Mouse (Mus musculus): ENCODE results near the gene Stk24.
A peak's percentile ranks its signal among the peaks of the same experiment; 100 is the strongest.

Gene Stk24

GRCm38 (mm10) chr14:121379116-121379826 is 540 bp downstream of the Stk24 start:
- DNase-seq (ENCODE audit: low spot score), result peak; percentile 76

DNA sequence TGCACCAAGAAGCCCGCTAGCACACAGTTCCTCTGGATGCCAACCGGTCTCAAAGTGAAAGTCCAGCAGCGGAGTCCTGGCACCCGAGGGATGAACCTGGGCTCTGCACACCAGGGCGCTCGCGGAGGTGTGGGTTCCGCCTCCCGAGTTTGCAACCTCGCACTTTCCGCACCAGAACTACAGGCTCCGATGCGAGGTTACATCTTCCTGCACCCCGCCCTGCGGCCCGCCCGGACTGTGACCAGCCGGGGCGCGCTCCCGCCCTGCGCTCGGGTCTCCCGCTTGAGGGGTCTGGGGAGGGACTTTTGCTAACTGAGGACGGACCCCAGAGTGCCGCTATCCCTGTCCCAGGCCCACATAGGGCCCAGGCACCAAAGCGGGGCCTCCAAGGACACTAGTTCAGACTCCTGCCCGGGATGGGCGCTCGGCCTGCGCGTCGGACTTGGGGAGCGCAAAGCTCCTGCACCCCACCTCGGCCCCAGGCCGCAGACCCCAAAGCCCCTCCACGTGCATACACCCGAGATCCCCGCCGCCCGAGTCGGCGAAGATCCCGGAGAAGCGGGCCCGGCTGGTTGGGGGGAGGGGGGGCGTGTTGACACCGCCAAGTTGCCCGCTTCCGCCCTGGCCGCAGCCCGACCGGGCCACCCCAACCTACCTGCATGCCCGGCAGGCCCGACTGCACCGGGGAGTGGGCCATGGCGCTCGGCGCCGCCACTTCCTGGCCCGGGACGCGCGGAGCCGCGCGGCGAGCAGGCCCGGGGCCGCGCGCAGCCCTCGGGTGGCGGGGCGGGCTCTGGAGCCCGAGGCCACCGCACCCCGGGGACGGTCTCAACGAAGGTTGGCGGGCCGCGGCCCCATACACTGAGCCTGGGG is 1.3 kb downstream of the Stk24 start:
- DNase-seq (ENCODE audit: low spot score), result no peak

DNA sequence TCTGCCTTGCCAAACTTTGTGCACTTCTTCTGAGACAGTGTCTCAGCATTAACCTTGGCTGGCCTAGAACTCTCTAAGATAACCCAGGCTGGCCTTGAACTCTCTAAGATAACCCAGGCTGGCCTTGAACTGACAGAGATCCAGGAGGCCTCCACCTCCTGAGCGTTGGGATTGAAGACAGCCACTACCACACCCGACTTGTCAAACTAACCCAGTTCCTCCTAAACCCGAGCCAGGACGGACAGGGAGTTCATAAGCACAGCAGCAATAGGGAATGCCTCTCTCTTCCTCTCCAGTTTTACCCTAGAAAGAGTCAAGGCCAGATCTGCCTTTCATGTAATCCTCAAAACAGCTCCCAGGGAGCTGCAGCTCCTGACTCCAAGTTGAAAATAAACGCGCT is 3.2 kb downstream of the Stk24 start:
- no peak for DNase-seq (ENCODE audit: low spot score)

GRCm38 (mm10) chr14:121373901-121374300 is 5.9 kb downstream of the Stk24 start:
- DNase-seq (ENCODE audit: low spot score), result no peak

GRCm38 (mm10) chr14:121373020-121373419 is 6.8 kb downstream of the Stk24 start:
- DNase-seq (ENCODE audit: low spot score), result no peak

DNA sequence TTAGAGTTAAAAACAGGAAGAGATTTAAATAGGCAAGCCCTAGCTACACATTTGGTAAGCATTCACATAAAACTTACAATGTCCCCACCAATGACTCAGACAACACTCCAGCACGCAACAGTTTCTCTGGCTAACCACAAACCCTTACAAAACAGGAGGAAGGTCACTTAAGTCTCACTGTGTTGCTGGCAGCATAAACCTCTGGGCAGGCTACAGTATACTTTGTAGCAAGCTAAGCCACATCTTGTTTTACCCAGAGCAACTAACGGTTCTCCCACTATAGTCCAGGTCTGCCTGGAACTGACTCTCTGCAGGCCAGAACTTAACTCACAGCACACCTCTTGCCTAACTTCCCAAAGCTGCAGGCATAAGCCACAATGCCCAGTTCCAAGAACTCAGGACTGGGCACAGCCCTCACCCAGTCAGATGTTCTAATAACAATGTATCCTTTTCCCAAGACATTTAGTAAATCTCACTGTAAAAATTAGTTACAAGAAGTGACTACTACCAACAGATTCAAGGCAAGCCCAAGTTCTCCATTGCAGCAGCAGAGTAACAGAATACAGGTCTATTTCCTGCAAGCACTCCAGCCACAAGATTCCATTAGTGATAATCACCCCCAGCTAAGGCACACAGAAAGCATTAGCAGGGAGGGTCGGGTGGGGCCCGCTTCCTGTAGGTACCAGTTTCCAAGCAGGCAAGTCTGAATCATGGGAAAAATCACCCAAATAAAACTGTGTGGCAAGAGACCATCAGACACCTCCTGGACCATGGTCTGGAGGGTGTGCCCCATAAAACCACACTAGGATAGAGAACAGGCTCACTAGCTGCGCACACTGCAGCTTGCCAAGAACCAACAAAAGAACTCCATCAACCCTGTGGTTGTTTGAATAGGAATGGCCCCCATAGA is 7.6 kb downstream of the Stk24 start:
- DNase-seq (ENCODE audit: low spot score), result no peak

DNA sequence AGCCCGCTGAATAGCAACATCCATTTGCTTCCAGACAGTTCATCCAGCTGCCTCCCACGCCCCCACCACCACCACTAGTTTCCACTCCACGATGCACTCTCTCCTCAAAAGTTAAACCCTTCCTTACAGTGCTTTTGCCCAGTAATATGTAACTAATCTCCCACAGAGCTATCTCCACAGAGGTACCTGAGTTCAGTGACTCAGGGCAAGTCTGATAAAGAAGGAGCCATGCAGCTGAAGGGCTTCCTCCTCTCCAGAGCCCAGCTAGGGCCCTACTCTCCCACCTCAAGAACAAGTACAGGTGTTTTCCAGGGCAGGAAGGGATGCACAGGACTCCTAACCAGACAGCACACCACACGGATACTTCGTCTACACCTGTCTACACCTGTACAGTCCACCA is 10.4 kb downstream of the Stk24 start:
- DNase-seq (ENCODE audit: low spot score), result no peak

DNA sequence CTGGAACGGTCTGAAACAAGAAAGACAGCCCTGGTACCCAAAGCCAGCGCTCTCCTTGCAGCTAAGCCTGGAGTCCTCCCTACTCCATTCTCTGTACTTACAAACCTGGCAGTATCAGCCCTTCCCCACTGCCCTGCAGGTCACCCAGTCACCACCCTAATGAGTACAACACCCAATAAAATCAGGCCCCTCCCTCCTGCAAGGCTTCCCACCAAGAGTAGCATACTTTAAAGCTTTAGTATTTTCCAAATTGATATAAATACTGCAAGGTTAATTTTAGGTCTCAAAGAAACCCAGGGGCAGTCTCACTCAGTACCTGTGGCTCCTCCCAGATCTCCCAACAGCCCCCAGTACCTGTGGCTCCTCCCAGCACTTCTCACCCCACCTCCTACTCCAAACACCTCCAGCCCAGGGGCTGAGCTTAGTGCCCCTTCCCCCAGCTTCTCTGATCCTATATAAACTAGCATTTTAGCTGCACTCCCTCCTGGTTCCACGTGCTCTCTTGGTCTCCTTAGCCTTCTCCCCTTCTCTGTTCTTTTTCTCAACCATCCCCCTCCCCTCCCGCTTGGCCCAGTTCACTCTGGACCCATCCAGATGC is 11.6 kb downstream of the Stk24 start:
- no peak for DNase-seq (ENCODE audit: low spot score)

DNA sequence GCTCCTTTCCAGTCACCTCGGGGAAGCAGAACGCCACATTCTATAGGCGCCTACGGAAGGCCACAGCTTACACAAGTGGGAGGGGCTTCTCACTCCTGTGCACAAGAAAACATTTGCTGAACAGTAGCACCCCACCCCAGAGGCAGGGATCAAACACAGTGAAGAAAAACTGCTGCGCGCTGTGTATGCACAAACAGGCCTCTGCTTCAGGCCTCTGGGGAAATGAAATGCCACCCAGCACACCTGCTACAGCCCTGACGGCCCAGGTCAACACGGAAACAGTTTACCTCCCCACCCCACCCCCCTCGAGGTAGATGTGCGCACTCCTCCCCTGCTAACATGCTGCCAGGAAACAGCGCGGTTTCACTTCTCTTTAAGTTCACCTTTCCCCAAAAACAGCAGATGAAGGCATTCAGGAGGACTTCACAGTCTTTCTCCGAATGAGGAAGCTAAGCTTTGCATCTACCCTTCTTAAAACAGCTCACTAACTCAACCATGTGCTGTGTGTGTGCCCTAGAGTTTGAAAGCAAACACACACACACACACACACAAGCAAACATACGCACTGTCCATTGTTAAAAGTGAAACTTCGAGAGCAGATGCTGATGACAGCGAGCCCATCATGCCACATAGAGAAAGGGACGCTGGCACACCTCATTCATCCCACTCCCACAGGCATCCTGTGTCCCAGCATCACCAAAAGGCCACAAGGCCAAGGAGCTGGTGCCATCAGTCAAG is 13.7 kb downstream of the Stk24 start:
- no peak for DNase-seq (ENCODE audit: low spot score)

- DNase-seq (ENCODE audit: low spot score), result no peak
Measured at GRCm38 (mm10) chr14:121365390-121365789, 14.4 kb downstream of the Stk24 start.

DNA sequence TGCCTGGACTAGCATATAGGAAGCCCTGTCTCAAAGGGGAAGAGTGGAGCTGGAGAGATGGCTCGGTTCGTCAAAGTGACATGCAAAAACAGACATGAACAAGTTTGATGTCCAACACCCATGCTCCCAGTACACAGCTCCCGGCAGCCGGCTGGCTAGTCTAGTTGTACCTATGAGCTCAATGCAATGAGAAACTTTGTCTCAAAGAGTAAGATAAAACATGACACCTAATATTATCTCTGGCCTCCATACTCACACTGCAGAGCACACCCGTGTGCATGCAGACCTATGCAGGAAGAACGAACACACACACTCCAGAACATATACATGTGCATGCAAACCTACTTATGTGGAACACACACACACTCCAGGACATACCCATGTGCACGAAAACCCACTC is 15.5 kb downstream of the Stk24 start:
- DNase-seq (ENCODE audit: low spot score), result no peak

GRCm38 (mm10) chr14:121361319-121362114 is 18.3 kb downstream of the Stk24 start:
- DNase-seq (ENCODE audit: low spot score), result peak; percentile 81

DNA sequence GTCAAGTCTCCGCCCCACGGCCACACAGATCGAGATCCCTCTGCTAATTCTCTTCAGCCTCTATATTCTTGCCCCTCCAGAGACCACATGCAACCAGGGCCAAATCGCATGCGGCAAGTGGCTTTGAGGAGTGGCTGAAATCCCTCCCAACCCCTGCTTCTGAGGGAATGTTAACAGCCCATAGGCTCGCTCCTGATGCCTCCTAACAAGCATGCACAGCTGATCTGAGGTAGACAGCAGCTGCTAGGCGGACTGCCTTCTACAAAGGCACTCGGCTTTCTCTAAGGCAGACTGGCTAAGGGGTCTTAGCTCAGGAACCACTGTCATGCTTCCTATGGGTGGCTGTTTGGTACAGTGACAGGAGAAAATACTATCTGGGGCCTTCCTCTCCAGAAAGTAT is 20.0 kb downstream of the Stk24 start:
- no peak for DNase-seq (ENCODE audit: low spot score)

- DNase-seq (ENCODE audit: low spot score), result no peak
Measured at GRCm38 (mm10) chr14:121359015-121359414, 20.8 kb downstream of the Stk24 start.

- DNase-seq (ENCODE audit: low spot score), result no peak
Measured at GRCm38 (mm10) chr14:121358327-121358726, 21.5 kb downstream of the Stk24 start.

DNA sequence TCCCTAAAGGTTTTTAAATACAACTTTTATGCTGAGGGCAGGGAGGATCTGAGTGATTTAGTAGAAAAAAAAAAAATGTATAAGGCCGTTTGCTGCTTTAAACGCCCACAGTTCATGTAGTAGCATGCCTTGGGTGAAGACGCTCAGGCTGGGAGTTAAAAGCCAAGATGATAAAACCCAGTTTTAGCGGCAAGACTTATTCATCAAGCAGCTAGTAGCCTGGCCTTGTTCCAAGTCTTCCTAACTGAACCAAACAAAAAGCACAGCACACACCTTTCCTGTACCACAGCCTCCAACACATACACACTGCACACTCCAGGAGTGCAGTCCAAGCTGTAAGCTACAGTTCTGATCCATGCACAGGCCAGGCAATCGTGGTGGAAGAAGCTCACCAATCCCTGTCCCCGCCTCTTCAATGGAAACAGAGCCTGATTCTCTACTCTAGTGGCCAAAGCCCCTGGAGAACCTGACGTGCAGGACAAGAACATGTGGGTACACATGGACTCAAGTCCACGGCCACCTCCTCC is 23.4 kb downstream of the Stk24 start:
- no peak for DNase-seq (ENCODE audit: low spot score)

GRCm38 (mm10) chr14:121355732-121356131 is 24.1 kb downstream of the Stk24 start:
- no peak for DNase-seq (ENCODE audit: low spot score)

DNA sequence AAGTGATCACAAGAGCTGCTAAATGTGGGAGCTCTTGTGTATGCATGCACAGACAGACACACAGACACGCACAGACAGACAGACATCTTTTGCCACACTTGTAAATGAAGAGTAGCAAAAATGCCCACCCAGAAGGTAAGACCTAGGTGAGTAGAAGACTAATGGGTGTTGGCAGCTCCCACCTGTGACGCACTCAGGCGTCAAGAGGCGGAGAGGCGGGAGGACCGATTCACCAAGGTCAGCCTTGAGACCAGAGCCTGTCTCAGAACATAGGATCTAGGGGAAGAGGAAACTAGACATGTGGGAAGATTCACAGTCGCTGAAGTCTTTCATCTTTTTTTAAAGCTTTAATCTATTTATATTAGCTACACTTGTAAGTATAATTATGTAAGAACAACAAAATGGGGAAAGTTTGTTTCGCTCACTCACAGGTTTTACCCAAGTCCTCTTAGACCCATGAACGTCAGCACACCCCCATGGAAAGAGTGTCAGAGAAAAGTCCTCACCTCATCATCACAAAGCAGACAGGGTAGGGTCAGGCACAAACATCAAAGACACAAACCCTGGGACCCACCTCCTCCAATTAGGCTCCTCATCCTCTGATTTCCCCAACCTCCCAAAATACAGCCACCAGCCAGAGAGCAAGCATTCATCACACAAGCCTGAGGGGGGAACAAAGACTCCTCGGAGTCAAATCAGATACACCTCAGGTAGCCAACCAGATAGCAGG is 26.0 kb downstream of the Stk24 start:
- DNase-seq (ENCODE audit: low spot score), result no peak

DNA sequence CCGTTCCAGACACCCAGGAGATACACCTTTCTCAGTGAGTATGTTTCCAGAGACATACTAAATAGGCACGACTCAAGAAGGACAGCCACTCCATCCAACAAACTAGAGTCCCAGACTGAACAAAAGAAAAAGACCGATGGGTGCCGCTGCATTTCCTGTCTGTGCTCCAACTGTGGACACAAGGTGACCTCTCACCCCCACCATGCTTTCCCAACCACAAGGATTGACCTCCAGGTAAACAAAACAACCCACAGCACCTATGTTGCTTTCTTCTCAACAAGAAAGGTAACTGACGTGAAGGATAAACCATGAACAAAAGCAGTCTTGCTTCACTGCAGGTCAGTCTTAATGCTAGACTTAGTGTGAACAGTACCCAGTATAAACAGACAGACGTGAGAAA is 27.1 kb downstream of the Stk24 start:
- DNase-seq (ENCODE audit: low spot score), result no peak

Data from ovary, adult 18-20 months (tissue).